Mouse (Mus musculus) yolk sac, embryonic 10.5 days (tissue): ENCODE results near the gene Acrbp.
"Not testable (repeated sequence)": the region's sequence is repeated elsewhere in the genome, so short reads cannot be mapped to it uniquely, and the experiment has no call there.

ENCODE experiments used
- DNase-seq: peaks from one replicate; pipeline ENCODE4 v3.0.0-alpha.2; 2017; ENCODE audit warnings: low spot score

The Acrbp gene

GRCm38 (mm10) chr6:125049678-125050077, at the start of gene Acrbp:
Acrbp (plus strand) TSS chr6:125049689.
- DNase-seq: peak; percentile 65

DNA sequence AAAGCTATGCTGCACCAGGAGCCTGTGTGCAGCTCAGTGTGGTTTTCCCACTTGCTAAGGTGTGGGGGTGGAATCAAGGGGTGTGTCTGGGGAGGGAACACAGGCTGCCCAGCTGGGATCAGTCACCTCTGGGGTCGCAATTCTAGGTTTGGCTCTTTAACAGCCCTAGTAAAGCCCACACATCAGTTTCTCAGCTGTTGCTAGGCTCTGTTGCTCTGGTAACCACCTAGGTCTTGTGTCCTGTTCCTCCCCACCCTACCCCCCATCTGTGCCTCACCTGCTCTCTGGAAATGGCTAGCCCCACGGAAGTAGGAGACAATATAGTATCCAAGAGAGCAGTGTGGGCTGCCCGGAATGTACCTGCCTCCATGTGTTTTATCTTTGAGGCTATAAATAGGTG, 45.8 kb upstream of the Acrbp start:
- no peak for DNase-seq

DNA sequence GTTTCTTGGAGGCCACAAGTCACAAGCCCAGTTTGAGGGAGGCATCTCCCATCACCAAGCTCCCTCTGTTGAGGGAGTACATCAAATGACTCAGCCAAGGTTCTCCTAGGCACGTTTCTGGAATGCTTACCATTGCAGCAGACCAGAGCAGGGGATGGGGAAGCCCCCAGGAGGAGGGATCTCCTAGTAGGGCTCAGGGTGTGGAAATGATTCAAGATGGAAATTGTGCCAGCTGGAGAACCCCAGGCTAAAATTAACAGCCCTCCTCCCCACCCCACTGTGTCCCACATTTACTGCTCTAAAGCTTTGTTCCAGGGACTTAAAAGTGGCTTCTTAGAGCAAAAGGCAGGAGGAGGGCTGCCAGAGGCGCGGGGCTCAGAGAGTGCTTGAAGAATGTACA, 44.4 kb upstream of the Acrbp start:
- DNase-seq: no peak

DNA sequence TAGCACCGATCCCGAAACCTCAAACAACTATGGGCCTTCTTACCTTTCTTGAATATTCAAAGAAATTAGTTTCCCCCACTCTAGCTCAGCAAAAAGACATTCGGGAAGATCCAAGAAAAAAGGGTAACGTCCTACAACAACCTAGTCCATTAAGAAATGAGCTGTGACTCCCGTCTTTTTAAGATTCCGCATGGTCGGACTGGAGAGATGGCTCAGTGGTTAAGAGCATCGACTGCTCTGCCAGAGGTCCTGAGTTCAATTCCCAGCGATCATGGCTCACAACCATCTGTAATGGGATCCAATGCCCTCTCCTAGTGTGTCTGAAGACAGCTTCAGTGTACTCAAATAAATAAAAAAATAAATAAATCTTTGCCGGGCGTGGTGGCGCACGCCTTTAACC, 41.4 kb upstream of the Acrbp start:
- no peak for DNase-seq

- DNase-seq: peak; percentile 98
These were observed 40.8 kb upstream of the Acrbp start for GRCm38 (mm10) chr6:125008586-125009128.

DNA sequence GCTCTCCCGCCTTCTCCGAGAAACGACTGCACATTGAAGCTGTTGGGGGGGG, 40.5 kb upstream of the Acrbp start, which contains the start of gene Zfp384:
Gene Zfp384 (plus strand): TSS at position 17 of the 52 bp plus-strand sequence.
- DNase-seq: no peak

DNA sequence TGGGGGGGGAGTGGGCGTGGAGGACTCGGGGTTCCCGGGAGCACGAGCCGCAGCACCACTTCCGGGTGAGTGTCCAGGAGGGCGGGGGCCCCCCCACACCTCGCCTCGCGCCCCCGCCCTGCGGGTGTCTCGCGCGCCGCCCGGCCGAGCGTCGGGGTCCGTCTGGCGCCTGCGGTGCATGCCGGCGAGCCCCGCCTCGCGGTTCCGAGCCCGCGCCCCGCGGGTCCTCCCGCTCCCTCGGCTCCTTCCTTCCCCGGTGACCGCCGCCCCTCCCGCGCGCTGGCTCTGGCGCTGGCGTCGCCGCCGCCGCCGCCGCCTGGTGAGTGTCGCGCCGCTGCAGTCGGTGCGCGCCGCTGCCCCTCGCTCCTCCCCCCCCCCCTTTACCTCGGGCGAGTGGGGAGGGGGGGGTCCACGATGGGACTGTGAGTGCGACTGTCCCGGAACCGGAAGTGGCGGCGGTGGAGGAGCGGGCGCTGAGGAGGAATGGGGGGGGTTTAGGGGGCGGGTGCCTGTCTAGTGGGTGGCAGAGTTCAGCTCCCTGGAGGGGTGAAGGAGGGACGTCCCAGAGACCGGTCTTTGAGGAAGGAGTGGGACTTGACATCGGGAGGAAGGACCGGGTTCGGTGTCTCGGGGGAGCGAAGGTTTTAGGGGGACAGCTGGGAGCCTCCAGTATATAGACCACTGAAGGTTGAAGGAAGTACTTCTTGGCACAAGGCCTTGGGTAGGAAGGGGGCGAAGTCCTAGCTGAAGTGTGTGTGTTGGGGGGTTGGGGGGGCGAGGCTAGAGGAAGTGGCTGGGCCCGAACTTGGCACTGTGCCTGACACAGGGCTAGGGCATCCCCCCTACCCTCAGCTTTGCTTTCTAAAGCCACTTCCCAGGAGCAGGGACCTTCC, 40.1 kb upstream of the Acrbp start:
- DNase-seq: peak; percentile 90

DNA sequence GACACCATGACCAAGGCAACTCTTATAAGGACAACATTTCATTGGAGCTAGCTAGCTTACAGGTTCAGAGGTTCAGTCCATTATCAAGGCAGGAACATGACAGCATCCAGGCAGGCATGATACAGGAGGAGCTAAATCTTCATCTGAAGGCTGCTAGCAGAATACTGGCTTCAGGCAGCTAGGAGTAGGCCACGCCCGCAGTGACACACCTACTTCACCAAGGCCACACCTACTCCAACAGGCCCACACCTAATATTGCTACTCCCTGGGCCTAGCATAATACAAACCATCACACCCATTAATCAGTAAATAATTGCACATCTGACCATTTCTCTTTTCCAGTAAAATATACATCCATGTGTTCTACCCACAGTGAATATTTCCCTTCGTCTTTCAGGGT, 31.8 kb upstream of the Acrbp start:
- DNase-seq: no peak

DNA sequence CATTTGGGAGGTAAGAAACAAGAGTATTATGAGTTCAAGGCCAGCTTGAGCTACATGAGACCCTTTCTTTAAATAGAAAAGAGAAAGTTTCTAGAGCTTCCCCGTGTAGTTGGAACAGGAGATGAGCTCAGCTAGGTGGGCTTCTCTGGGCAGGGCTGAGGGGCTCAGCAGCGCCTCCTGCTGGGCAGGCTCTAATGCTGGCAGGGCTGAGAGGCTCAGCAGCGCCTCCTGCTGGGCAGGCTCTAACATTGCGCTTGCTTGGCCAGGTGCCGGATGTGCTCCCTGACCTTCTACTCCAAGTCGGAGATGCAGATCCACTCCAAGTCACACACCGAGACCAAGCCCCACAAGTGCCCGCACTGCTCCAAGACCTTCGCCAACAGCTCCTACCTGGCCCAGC, 19.0 kb upstream of the Acrbp start:
- DNase-seq: not testable (repeated sequence)

GRCm38 (mm10) chr6:125031604-125032003, 17.9 kb upstream of the Acrbp start:
- no peak for DNase-seq

DNA sequence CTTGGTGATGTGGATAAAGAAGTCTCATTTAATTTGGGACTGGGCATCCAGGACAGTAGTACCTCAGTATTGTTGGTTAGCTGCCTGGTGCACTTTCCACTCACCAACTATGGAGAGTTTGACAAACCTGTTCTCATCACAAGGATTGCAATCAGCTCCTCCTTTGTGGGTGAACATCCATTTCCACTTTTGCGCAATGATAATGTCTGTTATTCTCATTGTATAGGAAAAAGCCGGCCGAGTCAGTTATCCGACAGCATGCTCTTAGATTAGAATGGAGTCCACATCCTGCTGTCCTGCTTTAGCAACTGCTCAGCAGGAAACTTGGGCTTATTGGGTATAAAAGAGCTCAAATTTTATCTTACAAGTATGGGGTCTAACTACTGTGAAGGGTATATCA, 10.8 kb upstream of the Acrbp start:
- DNase-seq: no peak

DNA sequence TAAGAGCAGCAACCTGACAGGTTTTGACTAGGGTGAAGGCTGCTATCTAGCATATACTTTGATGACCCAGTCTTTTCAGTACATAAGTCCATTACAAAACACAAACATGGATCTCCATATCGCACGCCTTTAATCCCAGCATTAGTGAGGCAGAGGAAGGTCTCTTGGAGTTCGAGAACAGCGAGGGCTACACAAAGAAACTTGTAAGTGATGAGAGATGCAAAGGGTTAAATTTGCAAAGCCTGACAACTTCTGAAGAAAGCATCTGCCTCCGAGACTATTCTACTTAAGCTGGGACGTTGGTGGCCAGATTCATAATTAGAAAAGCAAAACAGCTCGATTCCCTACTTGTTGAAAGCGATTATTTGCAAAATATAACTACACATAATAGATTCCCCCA, 10.4 kb upstream of the Acrbp start:
- DNase-seq: no peak

DNA sequence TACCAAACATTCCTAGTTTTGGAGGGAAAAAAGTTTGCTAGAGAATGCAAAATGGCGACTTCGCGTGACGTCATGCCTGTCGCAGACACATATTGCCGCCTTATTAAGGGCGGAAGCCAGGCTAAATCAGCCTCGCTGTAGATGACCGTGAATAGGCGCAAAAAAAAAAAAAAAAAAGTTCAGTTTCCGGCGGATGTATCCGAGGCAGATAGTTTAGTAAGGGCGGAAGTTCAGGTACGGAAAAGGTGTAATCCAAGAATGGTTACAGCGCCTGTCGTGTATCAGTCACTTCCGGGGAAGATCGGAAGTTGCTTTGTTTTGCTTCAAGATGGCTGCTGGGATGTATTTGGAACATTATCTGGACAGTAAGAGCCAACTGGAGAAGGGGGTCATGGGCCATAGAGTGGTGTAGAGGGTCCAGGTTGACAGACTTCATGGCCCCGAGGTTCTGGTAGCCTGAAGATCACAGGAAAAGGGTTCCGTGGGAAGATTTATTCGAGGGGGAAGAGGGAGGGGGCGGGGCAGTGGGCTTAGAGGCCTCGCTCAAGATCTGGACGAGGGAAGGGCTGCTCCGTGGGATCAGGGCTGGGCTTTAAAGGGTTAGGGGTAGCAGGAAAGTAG, 9.8 kb upstream of the Acrbp start, which contains the start of gene Ing4:
Gene Ing4 (plus strand): TSS at position 228 of the 621 bp plus-strand sequence.
- DNase-seq: peak; percentile 94

GRCm38 (mm10) chr6:125040221-125040620, 9.3 kb upstream of the Acrbp start:
- no peak for DNase-seq

GRCm38 (mm10) chr6:125041047-125041446, 8.4 kb upstream of the Acrbp start:
- no peak for DNase-seq

DNA sequence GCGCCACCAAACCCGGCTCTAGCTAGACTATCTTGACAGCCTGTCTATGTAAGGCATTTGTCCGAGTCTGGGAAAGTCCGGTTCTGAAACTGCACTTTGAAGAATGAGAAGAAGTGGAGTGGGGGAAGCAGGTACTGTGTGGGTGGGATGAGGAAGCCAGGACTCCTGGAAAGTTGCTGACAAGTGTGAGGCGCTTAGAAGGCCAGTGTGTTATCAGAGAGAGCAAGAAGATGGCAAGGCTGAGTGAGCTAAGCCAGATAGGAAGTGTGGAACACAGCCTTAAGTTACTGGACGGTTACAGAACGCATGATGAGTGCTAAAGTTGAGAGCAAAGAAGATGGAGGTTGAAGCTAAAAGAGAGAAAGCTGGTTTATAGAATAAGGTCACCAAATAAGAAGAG, 7.4 kb upstream of the Acrbp start:
- no peak for DNase-seq

- peak; percentile 71 for DNase-seq
These were observed 2.8 kb upstream of the Acrbp start for GRCm38 (mm10) chr6:125046691-125047090.

- DNase-seq: no peak
These were observed 1.7 kb downstream of the Acrbp start for GRCm38 (mm10) chr6:125051237-125051636.

DNA sequence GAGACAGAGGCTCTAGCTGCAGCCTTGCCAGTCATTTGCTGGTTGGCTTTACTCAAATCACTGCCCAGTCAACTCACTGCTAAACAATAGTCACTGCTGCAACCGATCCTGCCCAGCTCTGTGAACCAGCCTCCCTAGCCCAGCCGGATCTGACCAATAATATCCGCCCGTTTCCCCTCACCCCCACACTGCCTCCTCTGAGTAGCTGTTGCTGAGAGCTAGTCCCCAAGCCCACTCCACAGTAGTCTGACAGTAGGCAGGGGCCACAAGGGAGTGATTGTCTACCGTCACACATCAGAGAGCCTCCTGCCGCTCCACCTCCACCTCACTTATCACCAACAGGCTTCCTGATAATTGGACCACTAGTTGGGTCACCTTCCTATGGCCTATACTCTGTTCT, 12.0 kb downstream of the Acrbp start:
- no peak for DNase-seq

GRCm38 (mm10) chr6:125062511-125062910, 13.0 kb downstream of the Acrbp start:
- DNase-seq: no peak

DNA sequence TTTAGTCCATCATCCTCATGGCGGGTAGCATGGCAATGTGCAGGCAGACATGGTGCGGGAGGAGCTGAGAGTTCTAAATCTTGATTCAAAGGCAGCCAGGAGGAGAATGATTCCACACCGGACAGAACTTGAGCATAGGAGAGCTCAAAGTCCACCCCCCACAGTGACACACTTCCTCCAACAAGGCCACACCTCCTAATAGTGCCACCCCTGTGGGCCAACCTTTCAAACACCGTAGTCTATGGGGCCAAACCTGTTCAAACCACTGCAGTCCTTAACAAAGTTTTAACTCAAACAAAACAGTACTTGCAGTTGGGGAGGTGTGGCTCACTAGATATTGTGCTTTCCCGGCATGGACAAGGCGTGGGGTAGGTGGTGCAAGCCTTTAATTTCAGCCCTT, 14.4 kb downstream of the Acrbp start:
- DNase-seq: no peak

- not testable (repeated sequence) for DNase-seq
These were observed 15.7 kb downstream of the Acrbp start for GRCm38 (mm10) chr6:125065223-125065622.

GRCm38 (mm10) chr6:125067571-125067995, 18.1 kb downstream of the Acrbp start, which contains the start of gene Lpar5:
Lpar5 (plus strand) TSS chr6:125067920.
- no peak for DNase-seq
